Mouse (Mus musculus) forebrain, embryonic 14.5 days (tissue): ENCODE data around the gene Tmf1. TPM values are rescaled to one million over a fixed set of nuclear protein-coding genes. Genes with fewer than 3 reads are reported as not detected.

Source experiments
- ATAC-seq: fragments of 200-750 bp; cut with Nextera tagmentation; 2 replicates; pipeline ENCODE4 v1.8.0; 2017; ENCODE audit warnings: mild to moderate bottlenecking, moderate library complexity
- DNase-seq: peaks from one replicate; pipeline ENCODE4 v3.0.0-alpha.2; 2015; ENCODE audit warnings: low spot score
- H3K27ac ChIP-seq: fragments of 300-500 bp; sonication (generic); 2 replicates; pipeline ENCODE4 v1.5.1; 2014; ENCODE audit warnings: low read depth, mild to moderate bottlenecking, control low read depth, low read length, moderate library complexity
- H3K27me3 ChIP-seq: fragments of 300-500 bp; sonication (generic); replicated peaks from 2 replicates; pipeline ENCODE4 v1.6.1; 2014; ENCODE audit warnings: low read length, control low read depth, mixed read lengths; ENCODE audit not compliant: control insufficient read depth, insufficient read depth
- H3K36me3 ChIP-seq: fragments of 300-500 bp; sonication (generic); 2 replicates; pipeline ENCODE4 v1.6.1; 2014; ENCODE audit warnings: low read length, control low read depth; ENCODE audit not compliant: control insufficient read depth, insufficient read depth
- H3K4me1 ChIP-seq: fragments of 300-500 bp; sonication (generic); 2 replicates; pipeline ENCODE4 v1.6.1; 2014; ENCODE audit warnings: antibody characterized with exemption, low read length, control low read depth; ENCODE audit not compliant: control insufficient read depth, insufficient read depth
- H3K4me2 ChIP-seq: fragments of 300-500 bp; sonication (generic); 2 replicates; pipeline ENCODE4 v1.6.1; 2014; ENCODE audit warnings: mild to moderate bottlenecking, control low read depth, low read length
- H3K4me3 ChIP-seq: fragments of 300-500 bp; sonication (generic); 2 replicates; pipeline ENCODE4 v1.5.1; 2014; ENCODE audit warnings: low read depth, low read length, control low read depth
- H3K9ac ChIP-seq: fragments of 300-500 bp; sonication (generic); 2 replicates; pipeline ENCODE4 v1.6.1; 2014; ENCODE audit warnings: mild to moderate bottlenecking, low read length, control low read depth, moderate library complexity
- H3K9me3 ChIP-seq: fragments of 300-500 bp; sonication (generic); replicated peaks from 2 replicates; pipeline ENCODE4 v1.6.1; 2016; ENCODE audit warnings: low read length, control low read depth, mixed read lengths; ENCODE audit not compliant: control insufficient read depth
- WGBS: fragments of 180-500 bp; shearing (Covaris S2); extraction: QIAGEN DNeasy Blood & Tissue Kit; methylation state at CpG from one replicate; pipeline ENCODE4 v1.1.7; 2014; 5-methylcytosine and 5-hydroxymethylcytosine counted together
- polyA plus RNA-seq: library from polyadenylated mRNA; unstranded; fragments of >200 nt; fragmentation: Nextera tagmentation; extraction: Ambion mirVana; gene quantifications from 2 replicates; pipeline ENCODE4 v1.2.1, GENCODE M21; 2014

Gene Tmf1
- polyA plus RNA-seq, 1 experiment from 2014 or later: 30.9 TPM

- Histone ChIP-seq H3K27me3 (no peaks in the 10 kb centered on the region), H3K9ac (no peak overlapping the region), H3K36me3 (peaks cover 5% of the 10 kb centered on the region; the same call in 1 of the 2 replicates), H3K27ac (no peak overlapping the region), H3K4me3 (no peak overlapping the region), H3K9me3 (no peaks in the 10 kb centered on the region), H3K4me2 (no peak overlapping the region), H3K4me1 (peaks cover 15% of the 10 kb centered on the region; the same call in 1 of the 2 replicates)
- ATAC-seq (no peak), DNase-seq (no peak)
- 85% methylated on average over 2 of the region's 2 CpGs for WGBS
These were observed 29.2 kb downstream of the Tmf1 start for GRCm38 (mm10) chr6:97149721-97150120.

GRCm38 (mm10) chr6:97148383-97149251 is 30.3 kb downstream of the Tmf1 start, which contains the start of gene Eogt:
TSS of gene Eogt (minus strand) at chr6:97149182.
- 1% methylated on average over 54 of the region's 56 CpGs for WGBS
- Histone ChIP-seq H3K27ac (peak within 1 kb of the TSS; percentile 58), H3K36me3 (peaks cover 3% of the 10 kb centered on the region; the same call in 1 of the 2 replicates), H3K4me1 (peaks cover 15% of the 10 kb centered on the region; the same call in 1 of the 2 replicates), H3K4me3 (peak within 1 kb of the TSS; percentile 59), H3K9ac (peak within 1 kb of the TSS; percentile 82), H3K4me2 (peak within 1 kb of the TSS; percentile 98), H3K9me3 (no peaks in the 10 kb centered on the region), H3K27me3 (no peaks in the 10 kb centered on the region)
- peak; percentile 72 for ATAC-seq
- DNase-seq: peak; percentile 67

- Histone ChIP-seq H3K4me3 (peak overlapping the region; percentile 59), H3K27ac (peak overlapping the region; percentile 58), H3K27me3 (no peaks in the 10 kb centered on the region), H3K9ac (peak overlapping the region; percentile 82), H3K4me2 (peak overlapping the region; percentile 98), H3K9me3 (no peaks in the 10 kb centered on the region), H3K36me3 (no peaks in the 10 kb centered on the region), H3K4me1 (peaks cover 15% of the 10 kb centered on the region; the same call in 1 of the 2 replicates)
- DNase-seq: peak; percentile 61
- 20% methylated on average over 18 of the region's 18 CpGs for whole genome bisulfite sequencing
- peak; percentile 56 for ATAC-seq
These were observed 31.1 kb downstream of the Tmf1 start for GRCm38 (mm10) chr6:97147755-97148382.

- H3K4me1 ChIP-seq: peaks cover 15% of the 10 kb centered on the region; the same call in 1 of the 2 replicates
- H3K36me3 ChIP-seq: no peaks in the 10 kb centered on the region
- H3K9ac ChIP-seq: no peak overlapping the region
- no peak overlapping the region for H3K4me2 ChIP-seq
- no peak overlapping the region for H3K27ac ChIP-seq
- no peak overlapping the region for H3K4me3 ChIP-seq
- 87% methylated on average over 7 of the region's 7 CpGs for WGBS
- DNase-seq (no peak), ATAC-seq (no peak)
- no peaks in the 10 kb centered on the region for H3K27me3 ChIP-seq
- H3K9me3 ChIP-seq: no peaks in the 10 kb centered on the region
These were observed 33.8 kb downstream of the Tmf1 start for GRCm38 (mm10) chr6:97145156-97145555.

- 51% methylated on average over 7 of the region's 7 CpGs for WGBS
- peaks cover 13% of the 10 kb centered on the region; the same call in 1 of the 2 replicates for H3K4me1 ChIP-seq
- no peak overlapping the region for H3K9ac ChIP-seq
- no peak overlapping the region for H3K27ac ChIP-seq
- ATAC-seq (no peak), DNase-seq (peak; percentile 10)
- H3K27me3 ChIP-seq: no peaks in the 10 kb centered on the region
- H3K4me3 ChIP-seq: no peak overlapping the region
- H3K9me3 ChIP-seq: no peaks in the 10 kb centered on the region
- no peaks in the 10 kb centered on the region for H3K36me3 ChIP-seq
- no peak overlapping the region for H3K4me2 ChIP-seq
These were observed 34.6 kb downstream of the Tmf1 start for GRCm38 (mm10) chr6:97144359-97144758.

- H3K4me2 ChIP-seq: no peak overlapping the region
- H3K4me1 ChIP-seq: peaks cover 1% of the 10 kb centered on the region; the same call in 1 of the 2 replicates
- H3K27ac ChIP-seq: no peak overlapping the region
- H3K9ac ChIP-seq: no peak overlapping the region
- DNase-seq (no peak), ATAC-seq (no peak)
- no peaks in the 10 kb centered on the region for H3K36me3 ChIP-seq
- no peaks in the 10 kb centered on the region for H3K9me3 ChIP-seq
- H3K27me3 ChIP-seq: no peaks in the 10 kb centered on the region
- no peak overlapping the region for H3K4me3 ChIP-seq
- 95% methylated on average over 8 of the region's 8 CpGs for WGBS
These were observed 36.3 kb downstream of the Tmf1 start for GRCm38 (mm10) chr6:97142611-97143010.

- no peak overlapping the region for H3K27ac ChIP-seq
These were observed 37.1 kb downstream of the Tmf1 start for GRCm38 (mm10) chr6:97141811-97142210.

GRCm38 (mm10) chr6:97132707-97133303 is 46.1 kb downstream of the Tmf1 start:
- ATAC-seq (no peak), DNase-seq (no peak)
- Histone ChIP-seq H3K9me3 (no peaks in the 10 kb centered on the region), H3K9ac (no peak overlapping the region), H3K4me3 (no peak overlapping the region), H3K36me3 (no peaks in the 10 kb centered on the region), H3K27me3 (no peaks in the 10 kb centered on the region), H3K4me1 (no peaks in the 10 kb centered on the region), H3K27ac (no peak overlapping the region), H3K4me2 (no peak overlapping the region)
- 90% methylated on average over 5 of the region's 5 CpGs for WGBS

More at GRCm38 (mm10) chr6:97141811-97142210, 37.1 kb downstream of the Tmf1 start:
- H3K9ac ChIP-seq: no peak overlapping the region
- 84% methylated on average over 7 of the region's 7 CpGs for WGBS
- ATAC-seq (no peak), DNase-seq (no peak)
- no peak overlapping the region for H3K4me2 ChIP-seq
- H3K27me3 ChIP-seq: no peaks in the 10 kb centered on the region
- no peaks in the 10 kb centered on the region for H3K4me1 ChIP-seq
- no peak overlapping the region for H3K4me3 ChIP-seq
- no peaks in the 10 kb centered on the region for H3K9me3 ChIP-seq
- H3K36me3 ChIP-seq: no peaks in the 10 kb centered on the region
